Mouse (Mus musculus): ENCODE data around the gene Gm20937. TPM values are rescaled to one million over a fixed set of nuclear protein-coding genes. Genes with fewer than 3 reads are reported as not detected.
"Not testable (repeated sequence)": the region's sequence is repeated elsewhere in the genome, so short reads cannot be mapped to it uniquely, and the experiment has no call there.

The Gm20937 gene
- total RNA-seq (2021): not detected
- long read RNA-seq, experiment 1: 0 reads
- long read RNA-seq, experiment 2: 0 reads

- DNase-seq (ENCODE audit: low spot score): not testable (repeated sequence)
Measured at GRCm38 (mm10) chrY:68294798-68295197, at the start of gene Gm20937. Gene Gm20937, minus strand, starts transcription at chrY:68294898.

Other genes with a start within 250 kb of the Gm20937 start
- gene Gm20816, start 243.1 kb upstream of the Gm20937 start, total RNA-seq (2021): not detected